Mouse (Mus musculus) heart, postnatal 25 days (tissue): ENCODE data around the gene Dqx1. TPM values are rescaled to one million over a fixed set of nuclear protein-coding genes. Genes with fewer than 3 reads are reported as not detected.

Experiments
- DNase-seq: peaks from one replicate; pipeline ENCODE4 v3.0.0; 2022; ENCODE audit warnings: low spot score
- intact Hi-C: fragments of 180-260 bp; cut with DNase I; formaldehyde crosslinking; loops from one replicate; pipeline ENCODE4 v1.15.1; 2025
- total RNA-seq, 2 experiments: library from RNA; stranded (reverse); gene quantifications; 2 replicates each; pipeline ENCODE4 v1.2.3; 2021

The Dqx1 gene
- total RNA-seq = under 1 TPM; 0.36 to 0.52 TPM

- no peak for DNase-seq
- intact Hi-C loops = loop anchor here (2.0 kb wide), 1 partner anchor 15 kb away; no protein-coding TSS in a partner anchor
Measured at GRCm38 (mm10) chr6:83057790-83058189, at the start of gene Dqx1. Gene Dqx1, plus strand, starts transcription at chr6:83057844.

- DNase-seq = no peak
- intact Hi-C loops = no loop called here
Measured at GRCm38 (mm10) chr6:83008659-83009058, 49.0 kb upstream of the Dqx1 start.

DNA sequence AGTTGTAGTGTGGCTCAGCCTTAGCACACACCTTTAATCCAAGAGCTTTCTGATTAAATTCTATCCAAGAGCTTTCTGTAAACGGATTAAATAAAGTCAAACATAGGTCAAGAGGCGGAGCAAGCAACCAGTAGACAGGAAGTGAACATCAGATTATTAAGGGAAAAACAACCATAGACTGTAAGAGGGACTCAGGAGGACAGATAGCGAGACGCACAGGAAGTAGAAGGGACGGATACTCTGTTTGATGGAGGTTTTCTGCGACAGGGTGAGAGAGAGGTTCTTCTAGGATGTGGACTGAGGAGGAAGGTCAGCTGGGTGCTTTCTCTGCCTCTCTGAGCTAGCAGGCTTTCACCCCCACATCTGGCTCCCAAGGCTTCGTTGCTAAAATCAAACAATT is 47.6 kb upstream of the Dqx1 start:
- no peak for DNase-seq
- intact Hi-C loops = no loop called here

- no peak for DNase-seq
- intact Hi-C loops = no loop called here
Measured at GRCm38 (mm10) chr6:83011255-83011654, 46.4 kb upstream of the Dqx1 start.

GRCm38 (mm10) chr6:83011756-83012155 is 45.9 kb upstream of the Dqx1 start:
- no peak for DNase-seq
- intact Hi-C loops = no loop called here

DNA sequence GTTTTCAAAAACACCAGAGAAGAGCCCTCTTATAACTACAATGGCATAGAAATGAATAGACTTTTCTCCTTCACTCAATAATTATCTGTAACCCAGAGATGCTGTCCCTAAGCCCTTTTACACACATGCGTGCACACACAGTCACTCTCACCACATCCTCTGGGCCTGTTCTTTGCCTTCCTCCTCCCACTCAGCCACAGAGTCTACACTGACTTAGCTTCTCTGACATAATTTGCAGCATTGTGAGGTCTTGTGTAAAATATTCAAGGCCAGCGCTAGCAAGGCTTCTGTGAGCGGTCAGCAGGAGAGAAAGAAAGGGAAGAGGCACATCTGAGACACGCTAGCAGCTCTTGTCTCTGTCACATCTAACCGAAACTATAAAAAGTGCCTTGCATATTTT is 44.2 kb upstream of the Dqx1 start:
- intact Hi-C loops = no loop called here
- no peak for DNase-seq

GRCm38 (mm10) chr6:83014482-83015466 is 42.9 kb upstream of the Dqx1 start:
- intact Hi-C loops = no loop called here
- no peak for DNase-seq

DNA sequence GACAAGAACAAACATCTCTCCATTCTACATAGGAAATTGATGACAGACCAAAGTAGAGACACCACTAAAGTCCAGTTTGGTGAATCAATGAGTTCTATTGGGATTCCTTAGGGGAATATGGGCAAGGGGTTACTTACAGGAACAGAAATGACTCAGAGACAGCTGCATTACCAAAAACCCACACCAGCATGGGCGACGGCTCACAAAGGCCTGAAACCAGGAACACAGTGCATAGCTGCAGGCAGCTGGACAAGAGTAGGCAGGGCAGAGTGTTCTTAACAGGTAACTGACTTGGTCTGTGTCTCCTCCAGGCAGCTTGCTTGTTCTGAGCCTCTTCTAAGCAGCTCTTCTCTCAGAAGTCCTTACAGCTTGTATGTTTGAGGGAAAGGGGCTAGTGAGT is 41.9 kb upstream of the Dqx1 start:
- no peak for DNase-seq
- intact Hi-C loops = no loop called here

- intact Hi-C loops = no loop called here
- peak; percentile 76 for DNase-seq
Measured at GRCm38 (mm10) chr6:83017190-83017589, 40.5 kb upstream of the Dqx1 start.

GRCm38 (mm10) chr6:83019044-83019443 is 38.6 kb upstream of the Dqx1 start:
- DNase-seq = no peak
- intact Hi-C loops = no loop called here

- DNase-seq = no peak
- intact Hi-C loops = no loop called here
Measured at GRCm38 (mm10) chr6:83020121-83020520, 37.5 kb upstream of the Dqx1 start.

DNA sequence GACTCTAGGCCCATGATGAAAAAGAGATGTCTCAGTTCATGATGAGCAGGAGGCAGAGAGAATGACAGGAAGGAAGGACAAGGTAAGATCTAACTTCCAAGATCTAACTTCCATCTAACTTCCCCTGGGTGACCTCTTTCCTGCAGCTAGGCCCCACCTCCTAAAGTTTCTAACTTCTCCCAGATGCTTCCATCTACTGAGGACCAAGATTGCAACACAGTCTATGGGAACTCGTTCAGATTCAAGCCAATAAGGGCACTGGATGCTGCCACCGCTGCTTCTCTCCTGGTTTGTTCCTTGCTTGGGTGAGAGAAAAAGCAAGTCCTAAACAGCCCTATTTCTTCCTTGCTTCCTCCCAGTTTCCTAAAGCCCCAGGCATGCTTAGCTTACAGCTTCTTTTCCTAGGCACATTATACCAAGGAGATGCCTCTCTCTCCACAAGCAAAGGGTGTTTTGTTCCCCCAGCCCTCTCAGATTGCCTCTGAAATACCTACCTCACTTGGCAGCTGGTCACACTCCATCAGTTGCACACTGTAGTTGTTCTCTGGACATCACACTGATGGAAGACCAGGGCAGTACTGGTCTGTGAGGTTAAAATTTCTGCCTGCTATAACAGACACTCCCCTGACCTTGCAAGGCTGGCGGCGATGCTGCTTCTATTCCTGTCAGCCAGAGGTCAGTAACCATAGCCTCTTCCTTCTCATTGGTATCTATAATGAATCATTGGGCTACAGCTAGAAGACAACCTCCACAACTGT is 36.6 kb upstream of the Dqx1 start:
- intact Hi-C loops = no loop called here
- no peak for DNase-seq

DNA sequence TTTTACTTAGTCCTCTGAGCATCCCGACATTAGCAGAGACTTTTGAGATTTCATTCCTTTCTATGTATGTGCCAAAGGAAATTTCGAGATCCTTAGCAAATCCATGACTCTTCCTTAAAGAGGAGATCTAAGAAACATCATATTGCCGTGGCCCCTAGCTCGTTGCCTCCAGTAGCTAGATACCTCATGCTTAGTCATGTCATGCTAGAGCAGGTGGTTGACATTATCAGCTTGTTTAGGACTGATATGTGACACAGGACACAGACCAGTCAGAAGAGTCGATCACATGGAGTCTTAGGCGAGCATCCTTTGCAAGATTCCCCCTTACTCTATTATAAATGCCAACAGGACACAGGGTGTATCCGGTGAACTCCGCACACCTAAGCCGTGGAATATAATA is 34.6 kb upstream of the Dqx1 start:
- no peak for DNase-seq
- intact Hi-C loops = no loop called here

GRCm38 (mm10) chr6:83023786-83024185 is 33.9 kb upstream of the Dqx1 start:
- intact Hi-C loops = no loop called here
- no peak for DNase-seq

GRCm38 (mm10) chr6:83024421-83024820 is 33.2 kb upstream of the Dqx1 start:
- DNase-seq = no peak
- intact Hi-C loops = no loop called here

DNA sequence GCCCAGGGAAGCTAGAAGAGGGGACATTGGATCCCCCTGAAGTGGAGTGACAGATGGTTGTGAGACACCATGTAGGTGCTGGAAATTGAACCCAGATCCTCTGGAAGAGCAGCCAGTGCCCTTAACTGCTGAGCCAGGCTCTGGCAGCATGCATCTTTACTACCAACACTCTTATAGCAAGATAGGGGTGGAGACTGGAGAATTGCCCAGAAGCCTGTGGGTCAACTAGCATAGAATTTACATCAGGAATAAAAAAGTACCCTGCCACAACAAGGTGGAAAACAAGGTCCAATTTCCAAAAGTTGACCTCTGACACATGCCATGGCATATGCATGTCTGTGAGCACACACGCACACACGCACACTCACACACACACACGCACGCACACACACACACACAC is 32.4 kb upstream of the Dqx1 start:
- intact Hi-C loops = no loop called here
- DNase-seq = no peak

DNA sequence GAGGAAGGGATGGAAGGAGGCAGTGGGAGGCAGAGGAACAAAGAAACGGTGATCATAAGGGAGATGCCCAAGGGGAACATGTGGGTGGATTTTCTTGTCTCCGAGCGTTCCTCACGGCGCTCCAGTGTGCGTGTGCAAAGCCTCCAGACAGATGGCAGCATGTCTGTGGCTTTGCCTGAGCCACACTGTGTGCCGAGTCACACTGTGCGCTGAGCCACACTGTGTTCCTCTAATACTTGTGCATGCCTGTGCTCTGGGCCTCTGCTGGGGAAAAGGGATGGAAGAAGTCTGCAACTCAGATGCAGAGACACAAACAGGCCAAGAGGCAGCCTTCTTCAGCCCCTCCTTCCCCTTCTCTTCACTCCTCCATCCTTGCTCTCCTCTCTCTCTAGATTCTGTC is 30.4 kb upstream of the Dqx1 start:
- intact Hi-C loops = no loop called here
- DNase-seq = no peak

GRCm38 (mm10) chr6:83027706-83028105 is 29.9 kb upstream of the Dqx1 start:
- no peak for DNase-seq
- intact Hi-C loops = no loop called here

DNA sequence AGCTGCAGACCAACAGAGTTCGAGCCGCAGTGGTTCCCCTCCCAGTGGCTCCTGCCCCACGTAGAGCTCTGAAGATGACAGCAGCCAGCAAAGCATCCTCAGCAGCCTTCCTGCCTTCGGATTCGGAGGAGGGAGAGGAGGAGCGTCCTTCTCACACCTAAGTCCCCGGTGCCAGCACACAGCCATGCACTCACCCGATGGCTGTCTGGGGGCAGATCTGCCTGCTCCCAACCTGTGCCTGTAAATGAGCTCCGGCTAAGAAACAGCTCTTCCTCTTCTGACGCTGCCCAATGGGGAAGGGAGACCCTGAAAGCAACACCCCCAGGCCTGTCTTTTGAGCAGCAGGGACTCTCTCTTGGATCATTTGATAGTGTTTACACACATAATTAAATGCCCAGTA is 27.9 kb upstream of the Dqx1 start:
- intact Hi-C loops = no loop called here
- no peak for DNase-seq

DNA sequence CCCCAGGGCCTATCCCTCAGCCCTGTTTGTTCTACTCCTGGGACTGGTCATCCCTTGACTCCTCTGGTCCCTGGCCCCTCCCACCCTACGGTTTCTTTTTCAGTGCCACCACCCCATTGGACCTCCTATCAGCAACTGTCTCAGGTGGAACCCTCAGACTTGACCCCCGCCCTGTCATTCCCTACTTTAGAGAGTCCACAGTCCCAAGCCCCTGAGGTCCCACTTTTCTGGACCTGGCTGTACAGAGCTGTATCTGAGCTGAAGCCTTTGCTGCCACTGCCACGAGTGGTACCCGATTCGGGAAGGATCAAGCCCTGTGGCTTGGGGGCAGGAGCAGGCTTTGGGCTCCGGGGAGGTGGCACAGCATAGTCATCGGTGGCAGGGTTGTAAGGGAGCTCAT is 26.5 kb upstream of the Dqx1 start:
- DNase-seq = no peak
- intact Hi-C loops = no loop called here

DNA sequence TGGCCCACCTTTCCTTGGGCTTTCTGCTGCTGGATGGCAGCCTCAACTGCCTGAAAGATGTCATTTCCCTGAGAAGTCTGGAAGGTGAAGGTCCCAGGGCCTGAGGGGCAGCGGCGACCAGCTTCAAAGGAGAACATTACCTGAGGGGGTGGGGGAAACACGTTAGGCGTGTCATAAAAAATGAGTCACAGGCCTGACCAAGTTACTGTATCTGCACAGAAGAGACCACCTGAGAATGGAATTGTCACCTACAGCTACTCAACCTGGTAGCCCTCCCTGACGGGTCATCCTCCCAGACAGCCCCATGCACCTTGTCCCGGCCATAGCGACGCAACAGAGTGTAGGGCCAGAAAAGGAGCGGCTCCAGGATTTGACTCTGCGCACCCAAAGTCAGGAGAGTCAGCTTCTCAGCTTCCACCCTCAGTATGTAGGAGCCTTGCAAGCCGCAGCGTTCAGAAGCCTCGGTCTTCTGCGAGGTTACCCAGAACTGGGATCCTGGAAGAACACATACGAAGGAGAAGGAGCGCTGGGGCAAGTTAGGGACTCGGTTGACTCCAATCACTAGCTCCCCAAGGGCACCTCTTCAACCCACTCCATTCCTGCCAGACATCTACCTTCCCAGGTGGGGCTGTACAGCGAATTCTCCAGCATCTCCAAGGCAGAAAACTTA is 25.6 kb upstream of the Dqx1 start:
- intact Hi-C loops = no loop called here

More for the DNA sequence above, 25.6 kb upstream of the Dqx1 start:
- no peak for DNase-seq
